Mouse (Mus musculus): ENCODE measurements around the gene Rflnb. TPM values are rescaled to one million over a fixed set of nuclear protein-coding genes. Genes with fewer than 3 reads are reported as not detected.
"Not testable (repeated sequence)": the region's sequence is repeated elsewhere in the genome, so short reads cannot be mapped to it uniquely, and the experiment has no call there.

Gene Rflnb
- polyA plus RNA-seq, 1 experiment from 2014 or later = 5.4 TPM

DNA sequence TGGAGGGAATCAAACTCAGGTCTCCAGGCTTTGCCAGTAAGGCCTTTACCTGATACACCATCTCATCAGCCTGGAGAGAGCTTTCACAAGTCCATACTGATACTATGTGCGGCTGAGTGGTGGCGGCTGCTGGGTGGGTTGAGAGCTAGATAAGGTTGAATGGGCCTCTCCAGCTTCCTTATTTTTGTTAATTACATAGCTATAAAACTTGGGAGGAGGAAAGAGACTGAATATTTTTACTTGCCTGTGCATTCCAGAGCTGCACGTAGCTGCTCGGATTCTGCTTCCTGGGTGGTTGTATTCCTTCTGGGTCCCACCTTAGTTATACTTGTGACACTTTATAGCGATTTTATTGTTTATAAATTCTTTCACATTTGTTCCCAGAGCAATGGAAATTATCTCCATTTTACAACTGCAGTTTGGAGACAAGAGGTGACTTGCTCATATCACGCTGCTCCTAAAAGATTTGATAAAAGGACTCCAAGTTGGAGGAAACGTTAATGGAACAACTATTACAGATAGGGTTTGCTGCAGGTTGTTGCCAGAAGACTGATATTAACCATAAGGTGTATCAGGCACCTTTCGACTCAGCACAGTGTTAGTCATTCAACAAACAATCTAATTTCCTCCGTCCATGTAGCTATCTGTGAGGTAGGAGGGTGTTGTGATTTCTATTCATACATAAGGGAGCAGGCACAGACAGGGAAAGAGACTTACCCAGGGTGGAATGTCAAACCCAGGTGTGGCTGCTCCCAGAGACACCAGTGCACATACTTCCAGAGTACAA is 16.6 kb downstream of the Rflnb start:
- no peaks in the 10 kb centered on the region for H3K9me3 ChIP-seq (replicated peaks)
- H3K9ac ChIP-seq = no peak overlapping the region
- no peaks in the 10 kb centered on the region for H3K4me1 ChIP-seq (replicated peaks)
- WGBS (ENCODE audit: insufficient replicate concordance) = 42% methylated on average over 9 of the region's 9 CpGs
- H3K4me2 ChIP-seq = no peak overlapping the region
- H3K27ac ChIP-seq (replicated peaks) = no peak overlapping the region
- ATAC-seq (ENCODE audit: insufficient read depth) = no peak
- no peaks in the 10 kb centered on the region for H3K27me3 ChIP-seq
- H3K36me3 ChIP-seq (replicated peaks) = no peaks in the 10 kb centered on the region
- H3K4me3 ChIP-seq (replicated peaks) = no peak overlapping the region

- Histone ChIP-seq H3K4me1 (replicated peaks) (no peaks in the 10 kb centered on the region), H3K36me3 (replicated peaks) (no peaks in the 10 kb centered on the region), H3K4me3 (replicated peaks) (no peak overlapping the region), H3K4me2 (no peak overlapping the region), H3K9me3 (replicated peaks) (no peaks in the 10 kb centered on the region), H3K27ac (replicated peaks) (no peak overlapping the region), H3K27me3 (no peaks in the 10 kb centered on the region), H3K9ac (no peak overlapping the region)
- no peak for ATAC-seq (ENCODE audit: insufficient read depth)
- WGBS (ENCODE audit: insufficient replicate concordance) = 54% methylated on average over 6 of the region's 6 CpGs
Observed at GRCm38 (mm10) chr11:76009101-76009500, 18.5 kb downstream of the Rflnb start.

DNA sequence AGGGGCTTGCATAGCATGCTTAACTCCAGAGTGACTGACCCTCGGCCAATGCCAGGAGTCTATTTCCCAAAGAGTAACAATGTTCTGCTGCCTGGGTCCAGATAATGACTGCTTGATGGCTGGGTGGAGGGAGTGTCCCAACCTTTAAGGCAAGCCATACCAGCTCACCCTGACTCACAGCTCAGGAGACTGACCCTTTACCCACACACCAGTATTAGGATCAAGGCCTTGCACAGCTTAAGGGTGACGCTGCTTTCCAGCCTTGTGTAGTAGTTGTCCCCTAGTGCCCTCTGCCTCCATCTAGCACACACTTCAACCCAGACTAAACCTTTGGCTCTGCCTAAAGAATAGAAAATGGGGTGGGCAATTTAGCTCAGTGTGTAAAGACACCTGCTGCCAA is 19.4 kb downstream of the Rflnb start:
- Histone ChIP-seq H3K36me3 (replicated peaks) (no peaks in the 10 kb centered on the region), H3K9me3 (replicated peaks) (no peaks in the 10 kb centered on the region), H3K4me3 (replicated peaks) (no peak overlapping the region), H3K9ac (no peak overlapping the region), H3K4me1 (replicated peaks) (no peaks in the 10 kb centered on the region), H3K27me3 (no peaks in the 10 kb centered on the region), H3K27ac (replicated peaks) (no peak overlapping the region), H3K4me2 (no peak overlapping the region)
- no peak for ATAC-seq (ENCODE audit: insufficient read depth)
- 72% methylated on average over 2 of the region's 2 CpGs for WGBS (ENCODE audit: insufficient replicate concordance)

GRCm38 (mm10) chr11:76004276-76004675 is 23.3 kb downstream of the Rflnb start:
- H3K36me3 ChIP-seq (replicated peaks); H3K4me1 ChIP-seq (replicated peaks); ATAC-seq (ENCODE audit: insufficient read depth); H3K27ac ChIP-seq (replicated peaks); H3K4me3 ChIP-seq (replicated peaks); H3K4me2 ChIP-seq; H3K9ac ChIP-seq; H3K9me3 ChIP-seq (replicated peaks): not testable (repeated sequence)
- 72% methylated on average over 7 of the region's 7 CpGs for WGBS (ENCODE audit: insufficient replicate concordance)
- H3K27me3 ChIP-seq = peaks cover 20% of the 10 kb centered on the region

- 29% methylated on average over 3 of the region's 3 CpGs for WGBS (ENCODE audit: insufficient replicate concordance)
Observed at GRCm38 (mm10) chr11:76001237-76001878, 26.2 kb downstream of the Rflnb start.

DNA sequence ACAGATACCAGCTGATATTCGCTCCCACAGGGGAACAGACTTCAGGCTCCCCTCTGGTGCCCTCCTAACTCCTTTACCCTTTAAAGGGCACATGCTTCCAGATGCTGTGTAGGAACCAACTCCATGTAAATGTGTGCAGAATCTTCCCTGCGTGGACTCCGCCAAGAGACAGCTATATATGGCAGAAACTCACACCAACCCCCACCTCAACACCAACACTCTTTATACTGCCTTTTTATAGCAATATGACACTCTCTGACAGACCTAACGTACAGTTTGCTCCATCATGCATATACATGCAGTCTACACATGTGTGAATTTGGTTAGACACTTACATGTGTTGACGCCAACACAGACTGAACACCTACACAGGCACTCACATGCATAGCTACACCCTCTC is 26.9 kb downstream of the Rflnb start:
- H3K9me3 ChIP-seq (replicated peaks) = no peaks in the 10 kb centered on the region
- H3K36me3 ChIP-seq (replicated peaks) = no peaks in the 10 kb centered on the region
- H3K4me3 ChIP-seq (replicated peaks) = no peak overlapping the region
- WGBS (ENCODE audit: insufficient replicate concordance) = 66% methylated on average over 5 of the region's 5 CpGs
- no peak overlapping the region for H3K9ac ChIP-seq
- no peak overlapping the region for H3K4me2 ChIP-seq
- no peak for ATAC-seq (ENCODE audit: insufficient read depth)
- no peak overlapping the region for H3K27ac ChIP-seq (replicated peaks)
- peaks cover 23% of the 10 kb centered on the region for H3K27me3 ChIP-seq
- H3K4me1 ChIP-seq (replicated peaks) = no peaks in the 10 kb centered on the region

More at GRCm38 (mm10) chr11:76001237-76001878, 26.2 kb downstream of the Rflnb start:
- H3K4me1 ChIP-seq (replicated peaks) = no peaks in the 10 kb centered on the region
- no peak overlapping the region for H3K4me2 ChIP-seq
- H3K9ac ChIP-seq = no peak overlapping the region
- no peak for ATAC-seq (ENCODE audit: insufficient read depth)
- H3K27ac ChIP-seq (replicated peaks) = no peak overlapping the region
- no peaks in the 10 kb centered on the region for H3K36me3 ChIP-seq (replicated peaks)
- no peak overlapping the region for H3K4me3 ChIP-seq (replicated peaks)
- no peaks in the 10 kb centered on the region for H3K9me3 ChIP-seq (replicated peaks)
- peaks cover 23% of the 10 kb centered on the region for H3K27me3 ChIP-seq

- H3K27ac ChIP-seq (replicated peaks) = no peak within 1 kb of the TSS
- H3K27me3 ChIP-seq = peaks cover 23% of the 10 kb centered on the region
- no peak within 1 kb of the TSS for H3K9ac ChIP-seq
- H3K36me3 ChIP-seq (replicated peaks) = no peaks in the 10 kb centered on the region
- H3K4me2 ChIP-seq = peak within 1 kb of the TSS; percentile 70
- no peaks in the 10 kb centered on the region for H3K9me3 ChIP-seq (replicated peaks)
- WGBS (ENCODE audit: insufficient replicate concordance) = 10% methylated on average over 36 of the region's 36 CpGs
- ATAC-seq (ENCODE audit: insufficient read depth) = no peak
- H3K4me3 ChIP-seq (replicated peaks) = peak within 1 kb of the TSS; percentile 53
- H3K4me1 ChIP-seq (replicated peaks) = no peaks in the 10 kb centered on the region
Observed at GRCm38 (mm10) chr11:75999440-76000155, 28.0 kb downstream of the Rflnb start, which contains the start of gene 1700016K19Rik. Gene 1700016K19Rik (plus strand): TSS chr11:75999912.

GRCm38 (mm10) chr11:75994357-75994756 is 33.2 kb downstream of the Rflnb start:
- no peak overlapping the region for H3K4me2 ChIP-seq
- 51% methylated on average over 9 of the region's 9 CpGs for WGBS (ENCODE audit: insufficient replicate concordance)
- H3K27ac ChIP-seq (replicated peaks) = no peak overlapping the region
- no peak for ATAC-seq (ENCODE audit: insufficient read depth)
- H3K36me3 ChIP-seq (replicated peaks) = no peaks in the 10 kb centered on the region
- H3K4me1 ChIP-seq (replicated peaks) = no peaks in the 10 kb centered on the region
- no peak overlapping the region for H3K9ac ChIP-seq
- 0 out of 2 replicates have a peak, but pooled peaks cover 7% of the 10 kb centered on the region for H3K27me3 ChIP-seq
- no peaks in the 10 kb centered on the region for H3K9me3 ChIP-seq (replicated peaks)
- no peak overlapping the region for H3K4me3 ChIP-seq (replicated peaks)

DNA sequence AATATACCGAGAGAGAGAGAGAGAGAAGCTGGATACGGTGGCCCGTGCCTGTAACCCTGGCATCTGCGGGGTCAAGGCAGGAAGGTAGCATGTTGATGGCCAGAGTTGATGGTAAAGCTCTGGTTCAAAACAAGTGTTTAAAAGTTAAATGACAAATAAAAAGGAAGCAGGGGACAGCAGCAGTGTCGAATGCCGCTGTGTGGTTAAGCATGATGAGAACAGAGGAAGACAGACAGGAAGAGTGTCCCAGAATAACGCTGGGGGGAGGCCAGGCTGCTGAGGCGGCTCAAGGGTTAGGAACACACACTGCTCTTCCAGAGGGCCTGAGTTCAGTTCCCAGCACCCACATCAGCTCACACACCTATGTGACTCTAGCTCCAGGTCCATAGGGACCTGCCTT is 35.1 kb downstream of the Rflnb start:
- H3K27ac ChIP-seq (replicated peaks) = no peak overlapping the region
- no peak overlapping the region for H3K4me2 ChIP-seq
- H3K36me3 ChIP-seq (replicated peaks) = no peaks in the 10 kb centered on the region
- ATAC-seq (ENCODE audit: insufficient read depth) = no peak
- no peak overlapping the region for H3K4me3 ChIP-seq (replicated peaks)
- H3K9ac ChIP-seq = no peak overlapping the region
- 26% methylated on average over 8 of the region's 8 CpGs for WGBS (ENCODE audit: insufficient replicate concordance)
- 0 out of 2 replicates have a peak, but pooled peaks cover 3% of the 10 kb centered on the region for H3K27me3 ChIP-seq
- H3K9me3 ChIP-seq (replicated peaks) = no peaks in the 10 kb centered on the region
- no peaks in the 10 kb centered on the region for H3K4me1 ChIP-seq (replicated peaks)

DNA sequence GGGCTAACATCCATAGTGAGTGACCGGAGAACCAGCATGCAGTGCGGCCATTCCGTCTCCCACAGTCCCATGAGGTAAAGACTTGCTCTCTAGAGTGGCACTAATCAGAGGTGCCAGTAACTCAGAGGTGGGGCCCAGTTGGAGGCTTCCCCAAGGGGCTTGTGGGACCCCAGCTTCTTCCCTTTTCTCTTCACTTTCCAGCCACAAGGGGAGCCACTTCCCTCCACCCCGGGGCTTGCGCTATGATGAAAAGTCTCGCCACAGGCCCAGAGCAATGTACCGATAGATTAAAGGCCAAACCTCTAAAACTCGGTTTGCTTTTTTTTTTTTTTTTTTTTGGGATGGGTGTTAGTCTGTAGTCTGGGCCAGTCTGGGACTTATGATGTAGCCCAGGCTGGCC is 35.7 kb downstream of the Rflnb start:
- H3K27ac ChIP-seq (replicated peaks) = no peak overlapping the region
- H3K4me2 ChIP-seq = no peak overlapping the region
- H3K4me1 ChIP-seq (replicated peaks) = no peaks in the 10 kb centered on the region
- no peak overlapping the region for H3K9ac ChIP-seq
- no peaks in the 10 kb centered on the region for H3K36me3 ChIP-seq (replicated peaks)
- H3K4me3 ChIP-seq (replicated peaks) = no peak overlapping the region
- no peak for ATAC-seq (ENCODE audit: insufficient read depth)
- H3K27me3 ChIP-seq = 0 out of 2 replicates have a peak, but pooled peaks cover 3% of the 10 kb centered on the region
- WGBS (ENCODE audit: insufficient replicate concordance) = 59% methylated on average over 8 of the region's 8 CpGs
- no peaks in the 10 kb centered on the region for H3K9me3 ChIP-seq (replicated peaks)
